Mouse (Mus musculus) T-helper 1 cell (primary cell): ENCODE data around the gene Majin.

Experiments used
- in situ Hi-C: fragments of 300-600 bp; cut with MboI, MseI; formaldehyde crosslinking; loops from one replicate; pipeline ENCODE4 v1.15.1; 2025; ENCODE audit warnings: high pct_unique_total_duplicates

The Majin gene

DNA sequence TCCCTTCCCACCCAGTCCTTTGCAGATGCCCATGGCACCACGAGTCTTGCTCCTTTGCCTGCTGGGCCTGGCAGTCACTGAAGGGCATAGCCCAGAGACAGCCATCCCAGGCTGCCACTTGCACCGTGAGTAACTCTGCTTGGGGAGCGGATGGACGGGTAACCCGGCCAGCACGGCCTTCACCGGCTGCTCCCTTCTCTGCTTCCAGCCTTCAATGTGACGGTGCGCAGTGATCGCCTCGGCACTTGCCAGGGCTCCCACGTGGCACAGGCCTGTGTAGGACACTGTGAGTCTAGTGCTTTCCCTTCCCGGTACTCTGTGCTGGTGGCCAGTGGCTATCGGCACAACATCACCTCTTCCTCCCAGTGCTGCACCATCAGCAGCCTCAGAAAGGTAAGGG lies 42.6 kb downstream of the Majin start:
- in situ Hi-C loops: no loop called here

GRCm38 (mm10) chr19:6227864-6228263 lies 43.7 kb downstream of the Majin start:
- in situ Hi-C loops: no loop called here

GRCm38 (mm10) chr19:6230411-6230810 lies 46.2 kb downstream of the Majin start:
- in situ Hi-C loops: no loop called here

- in situ Hi-C loops: no loop called here
Observed at GRCm38 (mm10) chr19:6231036-6231435, 46.8 kb downstream of the Majin start.

GRCm38 (mm10) chr19:6233647-6234046 lies 49.5 kb downstream of the Majin start:
- in situ Hi-C loops: no loop called here

GRCm38 (mm10) chr19:6234337-6235083 lies 50.3 kb downstream of the Majin start:
- in situ Hi-C loops: no loop called here

- in situ Hi-C loops: no loop called here
Observed at GRCm38 (mm10) chr19:6235084-6236052, 51.2 kb downstream of the Majin start, which contains the start of gene Ppp2r5b. TSS of gene Ppp2r5b (minus strand) at chr19:6235872.

DNA sequence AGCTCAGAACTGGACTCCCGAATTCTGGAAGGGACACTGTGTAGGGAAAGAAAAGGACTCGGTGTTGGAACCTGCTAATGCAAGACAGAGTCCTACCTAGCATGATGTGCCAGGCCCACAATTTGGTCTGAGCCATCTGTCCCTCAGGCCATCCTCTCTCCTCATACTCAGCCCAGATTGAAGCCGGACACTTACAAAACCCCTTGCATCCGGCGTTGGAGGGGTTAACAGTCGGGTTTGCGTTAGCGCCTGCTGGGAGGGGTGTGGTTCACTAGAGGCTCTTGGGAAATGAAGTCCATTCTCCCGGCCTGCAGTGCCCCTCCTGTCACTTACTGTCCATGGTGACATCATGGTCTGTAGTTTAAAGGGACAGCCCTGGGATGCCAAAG lies 51.9 kb downstream of the Majin start:
- in situ Hi-C loops: no loop called here

DNA sequence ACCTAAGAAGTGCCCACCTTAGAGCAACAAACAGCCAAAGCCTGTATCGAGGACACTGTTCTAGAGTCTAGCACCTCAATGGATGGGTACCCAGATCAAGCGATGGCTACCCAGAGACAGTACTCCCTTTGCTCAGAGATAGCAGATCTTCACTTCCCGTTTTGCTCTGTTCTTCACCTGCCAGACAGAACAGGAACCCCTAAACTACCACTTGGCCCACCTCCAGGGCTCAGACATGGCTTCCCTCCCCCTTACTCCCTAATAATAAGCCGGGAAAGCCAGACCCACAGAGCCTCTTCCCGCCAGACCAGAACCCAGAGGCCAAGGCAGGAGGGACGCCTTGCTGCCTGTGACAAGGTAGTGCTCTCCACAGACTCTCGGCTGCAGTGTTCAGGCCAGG lies 52.7 kb downstream of the Majin start:
- in situ Hi-C loops: no loop called here

- in situ Hi-C loops: no loop called here
Observed at GRCm38 (mm10) chr19:6238740-6239139, 54.6 kb downstream of the Majin start.

- in situ Hi-C loops: no loop called here
Observed at GRCm38 (mm10) chr19:6240136-6240535, 55.9 kb downstream of the Majin start.

- in situ Hi-C loops: no loop called here
Observed at GRCm38 (mm10) chr19:6240725-6241124, 56.5 kb downstream of the Majin start.

GRCm38 (mm10) chr19:6241274-6242107 lies 57.3 kb downstream of the Majin start, which contains the start of gene Atg2a:
TSS of gene Atg2a (plus strand) at chr19:6241668.
- in situ Hi-C loops: no loop called here

GRCm38 (mm10) chr19:6242281-6242680 lies 58.1 kb downstream of the Majin start:
- in situ Hi-C loops: no loop called here

DNA sequence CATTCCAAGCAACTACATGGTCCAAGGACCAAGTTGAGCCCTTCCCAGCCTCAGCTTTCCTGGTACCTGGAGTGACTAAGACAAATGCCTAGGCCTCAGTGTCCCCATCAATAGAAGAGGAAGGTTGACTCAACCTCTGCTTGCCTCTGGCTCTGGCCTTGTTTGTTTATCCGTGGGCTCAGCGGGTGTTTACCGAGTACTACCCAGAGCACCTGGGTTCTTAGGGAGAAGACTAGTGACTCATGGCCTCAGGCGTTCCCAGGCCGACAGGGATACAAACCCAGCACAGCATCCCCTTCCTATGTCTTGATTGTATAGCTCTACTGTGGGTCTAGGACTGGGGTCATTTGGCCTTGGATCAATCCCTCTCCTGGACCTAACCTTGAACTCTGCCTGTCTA lies 59.0 kb downstream of the Majin start:
- in situ Hi-C loops: no loop called here

- in situ Hi-C loops: no loop called here
Observed at GRCm38 (mm10) chr19:6245806-6246205, 61.6 kb downstream of the Majin start.

DNA sequence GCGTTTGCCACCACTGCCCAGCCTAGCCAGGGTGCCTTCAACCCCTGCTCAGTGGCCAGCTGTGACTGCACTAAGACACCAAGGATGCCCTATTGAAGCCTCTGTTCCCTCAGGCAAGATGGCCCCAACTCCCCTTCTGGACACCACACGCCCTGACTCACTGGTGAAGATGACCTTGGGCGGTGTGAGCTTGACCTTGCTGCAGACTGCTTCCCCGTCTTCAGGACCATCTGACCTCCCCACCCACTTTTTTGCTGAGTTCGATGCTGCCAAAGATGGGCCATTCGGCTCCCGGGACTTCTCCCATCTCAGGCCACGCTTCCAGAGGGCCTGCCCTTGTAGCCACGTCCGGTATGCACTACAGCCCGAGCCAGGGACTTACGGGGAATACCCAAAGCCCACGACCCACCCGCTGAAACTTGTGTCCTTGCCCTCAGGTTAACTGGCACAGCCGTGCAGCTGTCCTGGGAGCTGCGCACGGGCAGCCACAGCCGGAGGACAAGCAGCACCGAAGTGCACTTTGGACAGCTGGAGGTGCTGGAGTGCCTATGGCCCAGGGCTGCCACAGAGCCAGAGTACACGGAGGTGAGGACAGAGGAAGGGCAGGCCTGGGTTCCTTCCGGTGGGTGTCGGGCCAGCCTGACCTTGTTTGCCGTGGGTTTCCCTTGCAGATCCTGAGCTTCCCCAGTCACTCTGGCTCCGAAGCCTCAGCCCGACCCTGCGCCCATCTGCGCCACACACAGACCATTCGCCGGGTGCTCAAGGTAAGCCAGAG lies 63.5 kb downstream of the Majin start:
- in situ Hi-C loops: no loop called here

- in situ Hi-C loops: no loop called here
Observed at GRCm38 (mm10) chr19:6253021-6253420, 68.8 kb downstream of the Majin start.

- in situ Hi-C loops: loop anchor here (5.0 kb wide), 1 partner anchor 47 kb away; the partner anchor contains the start of gene Cdc42bpg
Observed at GRCm38 (mm10) chr19:6260428-6260827, 76.2 kb downstream of the Majin start.

- in situ Hi-C loops: loop anchor here (5.0 kb wide), 1 partner anchor 46 kb away; the partner anchor contains the start of gene Cdc42bpg
Observed at GRCm38 (mm10) chr19:6260946-6261345, 76.8 kb downstream of the Majin start.

DNA sequence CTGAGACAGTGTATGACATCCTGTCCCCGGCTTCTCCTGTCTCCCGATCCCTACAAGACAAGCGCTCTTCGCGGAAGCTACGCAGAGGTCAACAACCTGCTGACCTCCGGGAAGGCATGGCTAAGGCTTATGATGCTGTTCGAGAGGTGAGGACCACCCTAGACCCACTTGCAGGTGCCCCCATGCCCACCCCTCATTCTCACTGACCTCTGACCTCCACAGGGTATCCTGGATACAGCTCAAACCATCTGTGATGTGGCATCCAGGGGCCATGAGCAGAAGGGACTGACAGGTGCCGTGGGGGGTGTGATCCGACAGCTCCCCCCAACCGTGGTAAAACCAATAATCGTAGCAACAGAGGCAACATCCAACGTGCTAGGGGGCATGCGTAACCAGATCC lies 77.2 kb downstream of the Majin start:
- in situ Hi-C loops: loop anchor here (5.0 kb wide), 1 partner anchor 46 kb away; the partner anchor contains the start of gene Cdc42bpg
